Mouse (Mus musculus) erythroblast, embryonic 14.5 days (primary cell): Measurements from ENCODE around the gene Ndfip2. TPM values are rescaled to one million over a fixed set of nuclear protein-coding genes. Genes with fewer than 3 reads are reported as not detected.

Experiments
- H3K27me3 ChIP-seq: 2 replicates; pipeline ENCODE4 v1.6.1; 2012; ENCODE audit warnings: inconsistent platforms; ENCODE audit not compliant: control insufficient read depth
- H3K36me3 ChIP-seq: 2 replicates; pipeline ENCODE4 v1.6.1; 2012; ENCODE audit warnings: mild to moderate bottlenecking, inconsistent platforms; ENCODE audit not compliant: control insufficient read depth
- H3K4me1 ChIP-seq: 2 replicates; pipeline ENCODE4 v1.6.1; 2012; ENCODE audit warnings: inconsistent platforms; ENCODE audit not compliant: control insufficient read depth
- H3K4me3 ChIP-seq: replicated peaks from 2 replicates; pipeline ENCODE3; 2012; ENCODE audit warnings: moderate library complexity, mild to moderate bottlenecking, inconsistent platforms
- H3K9me3 ChIP-seq: 2 replicates; pipeline ENCODE4 v1.6.1; 2012; ENCODE audit warnings: low read length, inconsistent platforms, mixed read lengths; ENCODE audit not compliant: control insufficient read depth
- GATA1 ChIP-seq: IDR thresholded peaks from 2 replicates; pipeline ENCODE4 v1.6.1; 2012; ENCODE audit warnings: low read length, inconsistent platforms, mixed read lengths
- TAL1 ChIP-seq: IDR thresholded peaks from 3 replicates; pipeline ENCODE4 v1.6.1; 2012; ENCODE audit warnings: low read length, inconsistent platforms, mixed read lengths
- polyA plus RNA-seq: library from polyadenylated mRNA; stranded (reverse); fragments of >175 nt; gene quantifications from 2 replicates; pipeline ENCODE4 v1.2.3, GENCODE M21; 2012

Ndfip2 gene
- 0.31 and 0.52 TPM in 2 replicates for polyA plus RNA-seq

GRCm38 (mm10) chr14:105258379-105259034 lies at the start of gene Ndfip2:
Gene Ndfip2, plus strand, starts transcription at chr14:105258573.
- no peak for TF ChIP-seq GATA1
- no peak for TF ChIP-seq TAL1
- Histone ChIP-seq H3K27me3 (peaks cover 10% of the 10 kb centered on the region), H3K9me3 (no peaks in the 10 kb centered on the region), H3K36me3 (no peaks in the 10 kb centered on the region), H3K4me3 (peak within 1 kb of the TSS; percentile 90), H3K4me1 (peaks cover 12% of the 10 kb centered on the region)

GRCm38 (mm10) chr14:105219525-105220376 lies 38.6 kb upstream of the Ndfip2 start:
- H3K36me3 ChIP-seq: no peaks in the 10 kb centered on the region
- H3K9me3 ChIP-seq: no peaks in the 10 kb centered on the region
- H3K4me1 ChIP-seq: no peaks in the 10 kb centered on the region
- H3K27me3 ChIP-seq: no peaks in the 10 kb centered on the region
- no peak overlapping the region for H3K4me3 ChIP-seq
- TF ChIP-seq TAL1 (no peak), GATA1 (no peak)

- no peaks in the 10 kb centered on the region for H3K27me3 ChIP-seq
Measured at GRCm38 (mm10) chr14:105222240-105222639, 36.1 kb upstream of the Ndfip2 start.

GRCm38 (mm10) chr14:105225790-105226189 lies 32.6 kb upstream of the Ndfip2 start:
- TF ChIP-seq TAL1 (no peak), GATA1 (no peak)
- no peaks in the 10 kb centered on the region for H3K36me3 ChIP-seq
- H3K27me3 ChIP-seq: no peaks in the 10 kb centered on the region
- no peak overlapping the region for H3K4me3 ChIP-seq
- no peaks in the 10 kb centered on the region for H3K4me1 ChIP-seq
- no peaks in the 10 kb centered on the region for H3K9me3 ChIP-seq

More at GRCm38 (mm10) chr14:105222240-105222639, 36.1 kb upstream of the Ndfip2 start:
- Histone ChIP-seq H3K36me3 (no peaks in the 10 kb centered on the region), H3K4me3 (no peak overlapping the region), H3K4me1 (no peaks in the 10 kb centered on the region), H3K9me3 (no peaks in the 10 kb centered on the region)
- TF ChIP-seq TAL1 (no peak), GATA1 (no peak)

GRCm38 (mm10) chr14:105232421-105232820 lies 26.0 kb upstream of the Ndfip2 start:
- Histone ChIP-seq H3K4me3 (no peak overlapping the region), H3K9me3 (no peaks in the 10 kb centered on the region), H3K4me1 (no peaks in the 10 kb centered on the region; the same call in 1 of the 2 replicates), H3K36me3 (no peaks in the 10 kb centered on the region), H3K27me3 (no peaks in the 10 kb centered on the region)
- TF ChIP-seq GATA1: no peak
- no peak for TF ChIP-seq TAL1

- H3K4me3 ChIP-seq: no peak overlapping the region
- no peaks in the 10 kb centered on the region; the same call in 1 of the 2 replicates for H3K4me1 ChIP-seq
- H3K36me3 ChIP-seq: no peaks in the 10 kb centered on the region
- TF ChIP-seq GATA1 (no peak), TAL1 (no peak)
- H3K27me3 ChIP-seq: no peaks in the 10 kb centered on the region
- H3K9me3 ChIP-seq: no peaks in the 10 kb centered on the region
Measured at GRCm38 (mm10) chr14:105236596-105236995, 21.8 kb upstream of the Ndfip2 start.

- H3K4me3 ChIP-seq: no peak overlapping the region
- H3K36me3 ChIP-seq: no peaks in the 10 kb centered on the region
- H3K4me1 ChIP-seq: no peaks in the 10 kb centered on the region
- H3K9me3 ChIP-seq: no peaks in the 10 kb centered on the region
- H3K27me3 ChIP-seq: no peaks in the 10 kb centered on the region
- TF ChIP-seq GATA1: no peak
Measured at GRCm38 (mm10) chr14:105237736-105238135, 20.6 kb upstream of the Ndfip2 start.

- Histone ChIP-seq H3K4me1 (no peaks in the 10 kb centered on the region), H3K36me3 (no peaks in the 10 kb centered on the region), H3K27me3 (no peaks in the 10 kb centered on the region), H3K4me3 (no peak overlapping the region), H3K9me3 (no peaks in the 10 kb centered on the region)
- TF ChIP-seq GATA1: no peak
- no peak for TF ChIP-seq TAL1
Measured at GRCm38 (mm10) chr14:105238450-105239038, 19.8 kb upstream of the Ndfip2 start.

- Histone ChIP-seq H3K4me3 (no peak overlapping the region), H3K36me3 (no peaks in the 10 kb centered on the region), H3K9me3 (no peaks in the 10 kb centered on the region), H3K4me1 (no peaks in the 10 kb centered on the region), H3K27me3 (no peaks in the 10 kb centered on the region)
- TF ChIP-seq TAL1 (no peak), GATA1 (no peak)
Measured at GRCm38 (mm10) chr14:105240120-105240519, 18.3 kb upstream of the Ndfip2 start.
